Mouse (Mus musculus) bone marrow macrophage, adult 2 months (primary cell): ENCODE data around the gene Wbp11.

ENCODE experiments used
- CTCF ChIP-seq: IDR thresholded peaks from 2 replicates; pipeline ENCODE4 v1.5.1; 2012; ENCODE audit warnings: low read depth, mild to moderate bottlenecking, low read length, moderate library complexity
- POLR2A ChIP-seq: IDR thresholded peaks from 2 replicates; pipeline ENCODE4 v1.6.1; 2012; ENCODE audit warnings: mild to moderate bottlenecking, low read depth, low read length, borderline replicate concordance

DNA sequence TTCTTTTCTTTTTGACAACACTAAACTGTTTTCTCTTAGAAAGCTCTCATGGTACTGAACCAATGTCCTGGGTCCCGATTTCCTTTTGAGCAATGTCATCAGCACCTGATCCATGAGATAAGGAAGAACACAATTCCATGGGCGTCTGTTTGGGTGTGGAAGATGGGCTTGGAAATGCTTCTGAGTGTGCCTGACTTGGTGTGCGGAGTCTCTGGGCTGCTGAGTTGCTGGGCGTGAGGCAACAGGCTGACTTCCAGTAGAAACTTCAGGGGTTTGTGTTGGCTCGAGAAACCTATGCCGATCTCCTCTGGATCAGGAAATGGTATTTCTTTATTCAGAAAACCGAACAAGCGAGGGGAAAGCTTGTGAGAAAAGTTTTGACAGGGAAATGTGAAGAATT lies 58.9 kb downstream of the Wbp11 start:
- no peak for TF ChIP-seq POLR2A
- TF ChIP-seq CTCF: no peak
